Mouse (Mus musculus) hindbrain, postnatal 0 days (tissue): ENCODE results near the gene Zcchc2. TPM values are rescaled to one million over a fixed set of nuclear protein-coding genes. Genes with fewer than 3 reads are reported as not detected.

Experiments used
- ATAC-seq: fragments of 200-750 bp; cut with Nextera tagmentation; 2 replicates; pipeline ENCODE4 v1.8.0; 2017; ENCODE audit warnings: mild to moderate bottlenecking, moderate TSS enrichment, moderate library complexity
- DNase-seq: peaks from one replicate; pipeline ENCODE4 v3.0.0-alpha.2; 2015; ENCODE audit warnings: low spot score
- H3K27ac ChIP-seq: fragments of 300-500 bp; sonication (generic); 2 replicates; pipeline ENCODE4 v1.5.1; 2014; ENCODE audit warnings: mild to moderate bottlenecking
- H3K27me3 ChIP-seq: fragments of 300-500 bp; sonication (generic); 2 replicates; pipeline ENCODE4 v1.6.1; 2014; ENCODE audit warnings: low read length, mixed read lengths; ENCODE audit not compliant: insufficient read depth
- H3K36me3 ChIP-seq: fragments of 300-500 bp; sonication (generic); 2 replicates; pipeline ENCODE4 v1.6.1; 2014; ENCODE audit warnings: low read length, mixed read lengths; ENCODE audit not compliant: insufficient read depth
- H3K4me1 ChIP-seq: fragments of 300-500 bp; sonication (generic); 2 replicates; pipeline ENCODE4 v1.6.1; 2014; ENCODE audit warnings: antibody characterized with exemption, low read length, mixed read lengths; ENCODE audit not compliant: insufficient read depth
- H3K4me2 ChIP-seq: fragments of 300-500 bp; sonication (generic); 2 replicates; pipeline ENCODE4 v1.6.1; 2014; ENCODE audit warnings: low read depth, mild to moderate bottlenecking, low read length, moderate library complexity, mixed read lengths
- H3K4me3 ChIP-seq: fragments of 300-500 bp; sonication (generic); 2 replicates; pipeline ENCODE4 v1.5.1; 2014; ENCODE audit warnings: low read length
- H3K9ac ChIP-seq: fragments of 300-500 bp; sonication (generic); replicated peaks from 2 replicates; pipeline ENCODE4 v1.6.1; 2014; ENCODE audit warnings: mild to moderate bottlenecking, low read length, moderate library complexity, mixed read lengths
- H3K9me3 ChIP-seq: fragments of 300-500 bp; sonication (generic); 2 replicates; pipeline ENCODE4 v1.6.1; 2016; ENCODE audit warnings: low read length, mixed read lengths
- CTCF ChIP-seq: IDR thresholded peaks from 2 replicates; pipeline ENCODE4 v1.5.1; 2016; ENCODE audit warnings: antibody characterized with exemption, control low read depth, low read depth
- WGBS: fragments of 180-500 bp; shearing (Covaris S2); extraction: QIAGEN DNeasy Blood & Tissue Kit; methylation state at CpG from one replicate; pipeline ENCODE4 v1.1.7; 2014; 5-methylcytosine and 5-hydroxymethylcytosine counted together
- polyA plus RNA-seq: library from polyadenylated mRNA; unstranded; fragments of >200 nt; fragmentation: Nextera tagmentation; extraction: Ambion mirVana; gene quantifications from 2 replicates; pipeline ENCODE4 v1.2.1, GENCODE M21; 2015
- total RNA-seq: library from RNA; depleted of rRNA; stranded (reverse); fragments of >200 nt; gene quantifications from 2 replicates; pipeline ENCODE4 v1.2.3, GENCODE M21; 2014

Zcchc2 gene
- total and polyA plus RNA-seq, 2 experiments from 2014 or later = 2.3 to 14.3 TPM

- no peak for TF ChIP-seq CTCF
- ATAC-seq (no peak), DNase-seq (no peak)
- Histone ChIP-seq H3K9ac (no peak overlapping the region), H3K4me3 (no peak overlapping the region), H3K36me3 (peaks cover 24% of the 10 kb centered on the region), H3K4me2 (no peak overlapping the region), H3K4me1 (no peaks in the 10 kb centered on the region), H3K27me3 (no peaks in the 10 kb centered on the region), H3K9me3 (no peaks in the 10 kb centered on the region), H3K27ac (no peak overlapping the region)
- 78% methylated on average over 7 of the region's 7 CpGs for WGBS
These were observed 44.6 kb downstream of the Zcchc2 start for GRCm38 (mm10) chr1:106034776-106035175.

- H3K9me3 ChIP-seq = no peaks in the 10 kb centered on the region
- peak; percentile 80 for ATAC-seq
- 62% methylated on average over 19 of the region's 19 CpGs for WGBS
- no peaks in the 10 kb centered on the region for H3K27me3 ChIP-seq
- H3K9ac ChIP-seq = no peak overlapping the region
- peak; percentile 79 for DNase-seq
- no peak overlapping the region for H3K4me3 ChIP-seq
- no peaks in the 10 kb centered on the region for H3K4me1 ChIP-seq
- 0 out of 2 replicates have a peak, but pooled peaks cover 6% of the 10 kb centered on the region for H3K36me3 ChIP-seq
- peak; percentile 79 for TF ChIP-seq CTCF
- H3K27ac ChIP-seq = no peak overlapping the region
- no peak overlapping the region for H3K4me2 ChIP-seq
These were observed 46.8 kb downstream of the Zcchc2 start for GRCm38 (mm10) chr1:106036861-106037599.

DNA sequence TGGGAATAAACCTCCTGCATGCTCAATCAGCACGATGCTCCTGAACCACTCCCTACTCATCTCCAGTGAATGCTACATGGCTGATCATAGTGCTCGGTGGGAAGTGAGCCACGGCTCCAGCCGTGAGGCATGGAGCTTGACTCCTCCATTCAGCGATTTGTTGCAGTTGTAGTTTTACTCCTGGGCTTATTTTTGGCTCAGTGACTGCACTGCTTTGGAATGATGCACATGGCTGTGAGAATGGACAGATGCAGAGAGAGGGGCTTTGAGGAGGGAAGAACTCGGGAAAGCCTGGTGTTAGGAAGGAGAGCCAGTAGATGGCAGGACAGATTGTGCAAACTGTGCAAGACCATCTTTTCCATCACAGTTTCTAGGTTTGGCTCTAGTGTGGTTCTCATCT is 49.1 kb downstream of the Zcchc2 start:
- Histone ChIP-seq H3K9me3 (no peaks in the 10 kb centered on the region), H3K9ac (no peak overlapping the region), H3K4me1 (no peaks in the 10 kb centered on the region; the same call in 1 of the 2 replicates), H3K4me3 (no peak overlapping the region), H3K36me3 (no peaks in the 10 kb centered on the region), H3K27me3 (no peaks in the 10 kb centered on the region), H3K4me2 (no peak overlapping the region), H3K27ac (0 out of 2 replicates have a peak overlapping the region, but pooled peaks have one; percentile 3)
- ATAC-seq (peak; percentile 60), DNase-seq (peak; percentile 67)
- TF ChIP-seq CTCF = peak; percentile 68
- WGBS = 33% methylated on average over 6 of the region's 6 CpGs

DNA sequence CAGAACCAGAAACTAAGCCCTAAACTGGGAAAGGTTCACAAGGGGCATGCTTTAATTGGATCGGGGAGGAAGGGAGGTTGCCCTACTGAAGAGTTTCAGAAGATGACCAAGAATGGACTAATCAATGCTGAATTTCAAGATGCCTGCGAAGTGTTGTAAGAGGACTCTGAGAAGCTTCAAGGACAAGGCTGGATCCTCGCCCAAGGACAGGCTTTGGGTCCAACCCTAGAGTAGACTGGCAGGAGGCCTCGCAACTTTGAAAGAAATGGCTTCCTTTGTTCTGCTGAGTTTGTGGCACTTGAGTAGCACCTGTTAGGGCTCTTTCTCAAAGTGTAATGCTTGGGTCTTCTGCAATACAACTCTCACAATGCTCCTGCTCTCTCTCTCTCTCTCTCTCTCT is 50.1 kb downstream of the Zcchc2 start:
- no peak for ATAC-seq
- no peaks in the 10 kb centered on the region; the same call in 1 of the 2 replicates for H3K4me1 ChIP-seq
- no peak overlapping the region for H3K4me2 ChIP-seq
- H3K9ac ChIP-seq = no peak overlapping the region
- no peak overlapping the region for H3K4me3 ChIP-seq
- no peaks in the 10 kb centered on the region for H3K36me3 ChIP-seq
- whole genome bisulfite sequencing = 94% methylated on average over 4 of the region's 4 CpGs
- DNase-seq = no peak
- H3K27me3 ChIP-seq = no peaks in the 10 kb centered on the region
- no peaks in the 10 kb centered on the region for H3K9me3 ChIP-seq
- TF ChIP-seq CTCF = no peak
- no peak overlapping the region for H3K27ac ChIP-seq

DNA sequence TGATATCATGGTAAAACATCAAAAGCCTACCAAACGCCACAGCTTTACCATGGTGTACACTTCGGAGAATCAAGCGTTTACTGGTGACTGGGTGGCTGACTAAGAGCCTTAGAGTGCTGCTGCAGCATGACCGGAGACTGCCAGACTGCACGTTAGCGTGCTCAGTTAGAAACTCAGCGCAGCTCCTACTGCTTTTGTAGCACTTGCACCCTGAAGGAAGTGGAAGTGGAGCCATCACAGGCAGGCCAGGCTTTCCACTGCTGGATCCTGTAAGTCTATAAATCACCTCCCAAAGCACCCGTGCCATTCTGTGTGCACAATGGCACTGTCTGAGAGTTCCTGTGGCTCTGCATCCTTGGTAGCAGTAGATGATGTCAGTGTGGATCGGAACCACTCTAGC is 52.0 kb downstream of the Zcchc2 start:
- ATAC-seq = no peak
- H3K27ac ChIP-seq = no peak overlapping the region
- H3K9me3 ChIP-seq = no peaks in the 10 kb centered on the region
- no peak overlapping the region for H3K9ac ChIP-seq
- no peaks in the 10 kb centered on the region for H3K36me3 ChIP-seq
- DNase-seq = no peak
- 82% methylated on average over 9 of the region's 9 CpGs for WGBS
- no peak for TF ChIP-seq CTCF
- H3K27me3 ChIP-seq = no peaks in the 10 kb centered on the region
- H3K4me1 ChIP-seq = no peaks in the 10 kb centered on the region; the same call in 1 of the 2 replicates
- H3K4me3 ChIP-seq = no peak overlapping the region
- no peak overlapping the region for H3K4me2 ChIP-seq

GRCm38 (mm10) chr1:106043053-106043820 is 53.0 kb downstream of the Zcchc2 start:
- H3K27me3 ChIP-seq = no peaks in the 10 kb centered on the region
- no peak overlapping the region for H3K4me3 ChIP-seq
- no peak overlapping the region for H3K9ac ChIP-seq
- ATAC-seq (peak; percentile 72), DNase-seq (peak; percentile 81)
- 39% methylated on average over 4 of the region's 4 CpGs for WGBS
- H3K4me2 ChIP-seq = no peak overlapping the region
- H3K4me1 ChIP-seq = no peaks in the 10 kb centered on the region; the same call in 1 of the 2 replicates
- TF ChIP-seq CTCF = no peak; the same call in 1 of the 2 replicates
- H3K27ac ChIP-seq = peak overlapping the region; percentile 52
- no peaks in the 10 kb centered on the region for H3K9me3 ChIP-seq
- no peaks in the 10 kb centered on the region for H3K36me3 ChIP-seq
